Mouse (Mus musculus): Measurements from ENCODE around the gene Glb1.

Glb1 gene

DNA sequence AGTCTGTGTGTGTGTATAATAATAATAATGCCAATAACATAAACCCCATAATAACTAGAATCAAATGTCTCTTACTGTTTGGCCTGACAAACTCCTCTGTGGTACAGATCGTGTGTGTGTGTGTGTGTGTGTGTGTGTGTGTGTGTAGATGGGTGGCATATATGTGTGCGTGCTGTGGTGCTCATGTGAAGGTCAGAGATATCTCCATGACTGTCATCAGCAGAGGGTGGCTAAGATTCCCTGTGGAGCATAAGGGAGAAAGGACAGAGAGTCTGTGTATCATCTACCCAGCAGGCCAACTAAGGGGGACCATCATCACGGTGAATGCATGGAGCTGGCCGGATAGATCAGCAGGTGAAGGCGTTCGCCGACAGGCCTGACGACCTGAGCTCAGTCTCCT is 46.0 kb downstream of the Glb1 start:
- no peak for DNase-seq

GRCm38 (mm10) chr9:114448700-114449099 is 47.8 kb downstream of the Glb1 start:
- DNase-seq = no peak

DNA sequence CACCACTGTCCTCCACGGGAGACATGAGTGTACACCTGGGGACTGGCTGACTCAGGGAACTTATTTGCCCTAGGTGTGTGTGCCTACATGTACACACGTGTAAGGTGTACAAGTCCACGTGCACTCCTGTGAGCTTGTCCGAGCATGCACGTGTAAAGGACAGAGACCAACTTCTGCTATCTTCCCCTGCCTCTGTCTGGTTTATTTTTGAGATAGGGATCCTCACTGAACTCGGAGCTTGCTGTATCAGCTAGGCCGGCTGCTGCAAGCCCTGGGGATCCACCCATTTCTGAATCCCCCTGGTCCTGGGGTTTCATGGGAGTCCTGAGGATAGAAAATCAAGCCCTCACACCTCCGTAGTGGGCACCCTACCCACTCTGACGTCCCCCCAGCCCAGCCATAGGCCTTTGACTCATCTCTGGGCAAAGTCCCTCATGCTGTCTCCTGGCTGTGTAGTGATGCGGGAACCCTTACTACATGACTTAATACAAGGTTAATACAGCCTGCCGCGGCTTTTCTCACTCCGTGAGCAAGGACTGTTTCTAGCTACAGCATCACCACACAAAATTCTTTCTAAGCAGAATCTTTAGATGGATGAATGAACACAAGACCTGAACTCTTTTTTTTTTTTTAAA is 48.4 kb downstream of the Glb1 start:
- no peak for DNase-seq

DNA sequence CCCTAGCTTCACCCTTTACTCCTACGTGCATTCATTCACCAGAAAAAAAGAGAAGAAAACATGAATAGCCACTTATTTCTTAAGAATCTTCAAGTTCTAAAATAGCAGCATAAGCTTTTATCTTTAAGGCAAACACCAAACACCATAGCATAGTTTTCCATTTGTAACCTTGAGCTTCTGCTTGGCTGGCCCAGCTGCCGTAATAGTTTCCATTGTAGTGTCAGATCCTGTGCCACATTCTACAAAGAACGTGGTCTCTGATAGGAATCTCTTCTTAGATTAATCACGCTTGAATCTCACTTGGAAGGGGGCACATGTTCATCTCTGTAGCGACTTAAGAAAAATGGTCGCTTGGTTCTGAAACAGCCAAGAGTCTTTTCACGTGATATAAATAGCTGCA is 50.7 kb downstream of the Glb1 start:
- DNase-seq = no peak

DNA sequence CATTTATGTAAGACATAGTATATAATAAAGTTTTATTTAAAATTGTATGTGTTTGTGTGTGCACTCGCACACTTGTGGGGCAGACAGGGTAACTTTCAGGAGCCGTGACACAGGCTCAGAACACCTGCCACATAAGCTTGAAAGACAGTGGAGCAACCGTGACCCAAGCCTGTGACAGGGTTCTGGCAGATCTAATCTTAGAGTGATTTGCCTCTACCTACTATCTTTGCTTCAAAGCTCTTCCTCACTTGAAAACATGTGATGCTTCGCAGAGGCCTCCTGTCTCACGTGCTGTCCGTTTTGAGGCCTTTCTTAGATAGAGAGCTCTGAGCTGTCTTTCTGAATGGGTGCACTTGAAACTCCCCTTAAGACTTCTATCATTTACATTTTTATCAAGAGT is 51.5 kb downstream of the Glb1 start:
- DNase-seq = no peak

DNA sequence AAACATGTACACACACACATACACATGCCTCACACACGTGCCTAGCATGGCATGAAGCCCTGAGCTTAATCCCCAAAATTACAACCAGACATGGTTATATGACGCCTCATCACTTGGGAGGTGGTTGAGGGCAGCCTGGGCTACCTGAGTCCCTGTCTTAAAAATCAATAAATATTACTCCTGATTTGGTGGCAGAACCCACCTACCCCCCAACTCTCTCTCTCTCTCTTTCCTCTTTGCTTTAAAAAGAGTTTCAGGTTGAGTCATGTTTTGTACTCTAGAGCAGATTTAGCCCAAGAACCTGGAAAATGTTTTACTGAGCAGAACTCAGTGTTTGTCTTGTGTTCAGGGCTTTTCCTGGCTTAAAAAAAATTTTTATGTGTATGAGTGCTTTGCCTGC is 54.5 kb downstream of the Glb1 start:
- DNase-seq = no peak

- DNase-seq = no peak
Measured at GRCm38 (mm10) chr9:114458436-114458835, 57.6 kb downstream of the Glb1 start.

DNA sequence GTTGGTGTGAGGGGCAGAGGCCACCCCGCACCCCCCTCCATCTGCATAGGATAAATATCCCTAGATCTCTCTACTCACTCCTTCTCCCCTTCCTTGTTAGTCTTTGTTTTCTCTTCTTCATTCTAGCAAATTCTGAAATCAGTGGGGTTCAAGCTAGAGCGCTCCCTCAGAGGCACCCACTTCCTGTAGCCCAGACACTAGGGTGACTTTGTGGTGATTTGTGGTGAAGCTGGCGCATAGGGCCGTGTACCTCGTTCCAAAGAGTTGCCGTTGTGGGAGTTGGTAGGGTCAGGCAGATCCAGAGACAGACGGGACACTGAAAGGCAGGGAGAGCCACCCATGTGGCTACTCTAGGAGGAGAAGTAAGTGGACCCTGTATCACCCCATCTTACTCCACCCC is 61.7 kb downstream of the Glb1 start:
- DNase-seq = no peak

DNA sequence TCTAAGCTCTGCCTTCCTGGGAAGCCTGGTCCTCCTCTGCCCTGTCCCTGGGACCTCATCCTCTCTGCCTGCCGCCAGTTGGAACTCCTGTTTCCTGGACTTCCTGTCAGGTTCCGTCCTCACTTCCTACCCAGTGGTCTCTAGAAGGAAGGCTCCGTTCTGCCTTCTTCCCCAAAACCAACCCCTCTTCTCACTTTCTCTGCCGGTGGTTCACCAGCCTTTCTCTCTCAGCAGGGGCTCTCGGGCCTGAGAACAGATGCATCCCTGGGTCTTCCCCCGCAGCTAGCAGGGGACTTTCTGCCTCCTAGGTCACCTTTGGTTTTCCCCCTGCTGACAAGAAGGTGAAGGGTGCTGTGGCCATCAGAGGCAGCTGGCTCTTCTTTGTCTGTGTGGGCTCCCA is 64.6 kb downstream of the Glb1 start:
- no peak for DNase-seq

DNA sequence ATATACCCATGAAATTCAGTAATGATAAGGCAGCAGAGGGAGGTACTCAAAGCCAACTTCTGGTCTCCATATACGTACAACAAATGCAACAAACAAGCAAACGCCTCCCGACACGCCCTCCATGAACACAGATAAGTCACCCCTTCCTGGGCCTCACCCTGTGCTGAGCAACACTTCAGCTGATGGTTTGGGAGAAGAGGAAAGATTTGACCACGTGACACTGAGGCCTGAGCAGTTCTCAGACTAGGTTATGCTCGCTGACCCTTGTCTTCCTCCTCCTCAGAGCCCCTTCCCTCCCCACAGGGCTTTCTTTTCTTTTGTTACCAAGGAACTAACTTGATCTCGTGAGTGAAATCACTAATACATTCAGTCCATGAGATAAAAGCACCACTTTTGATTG is 66.0 kb downstream of the Glb1 start:
- no peak for DNase-seq

- DNase-seq = no peak
Measured at GRCm38 (mm10) chr9:114468217-114468616, 67.3 kb downstream of the Glb1 start.

- no peak for DNase-seq
Measured at GRCm38 (mm10) chr9:114468701-114469100, 67.8 kb downstream of the Glb1 start.

- DNase-seq = no peak
Measured at GRCm38 (mm10) chr9:114471892-114472291, 71.0 kb downstream of the Glb1 start.

DNA sequence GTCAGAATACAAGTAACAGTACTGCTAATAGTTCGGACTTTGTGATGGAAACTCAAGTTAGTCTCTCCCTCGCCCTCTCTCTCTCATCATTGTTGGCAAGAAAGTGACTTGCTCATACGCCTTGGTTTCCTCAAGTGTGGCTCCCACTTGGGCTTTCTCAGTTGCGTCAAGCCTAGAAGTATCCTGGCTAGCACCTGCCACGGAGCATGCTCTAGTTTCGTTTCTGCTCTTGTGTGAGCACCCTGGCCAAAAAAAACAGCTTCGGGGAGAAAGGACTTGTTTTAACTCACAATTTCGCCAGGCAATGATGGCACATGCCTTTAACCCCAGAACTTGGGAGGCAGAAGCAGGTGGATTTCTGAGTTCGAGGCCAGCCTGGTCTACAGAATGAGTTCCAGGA is 76.1 kb downstream of the Glb1 start:
- DNase-seq = no peak

DNA sequence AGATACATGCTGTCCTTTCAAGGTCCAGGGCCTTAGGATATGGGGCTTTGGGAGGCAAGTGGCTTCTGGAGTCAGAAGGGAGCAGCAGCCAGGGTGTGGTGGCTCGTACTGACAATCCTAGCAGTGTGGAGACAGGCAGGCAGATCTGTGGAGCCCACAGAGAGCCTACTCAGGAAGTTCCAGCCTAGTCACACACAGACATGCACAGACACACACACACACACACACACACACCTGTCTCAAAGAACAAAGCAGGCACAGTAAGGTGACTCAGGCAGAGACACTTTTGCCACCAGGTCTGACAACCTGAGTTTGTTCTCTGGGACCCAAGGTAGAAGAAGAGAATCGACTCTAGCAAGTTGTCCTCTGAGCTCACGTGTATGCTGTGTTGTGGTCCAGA is 80.1 kb downstream of the Glb1 start:
- no peak for DNase-seq

GRCm38 (mm10) chr9:114484771-114485170 is 83.9 kb downstream of the Glb1 start:
- no peak for DNase-seq

GRCm38 (mm10) chr9:114486808-114487207 is 85.9 kb downstream of the Glb1 start:
- no peak for DNase-seq

DNA sequence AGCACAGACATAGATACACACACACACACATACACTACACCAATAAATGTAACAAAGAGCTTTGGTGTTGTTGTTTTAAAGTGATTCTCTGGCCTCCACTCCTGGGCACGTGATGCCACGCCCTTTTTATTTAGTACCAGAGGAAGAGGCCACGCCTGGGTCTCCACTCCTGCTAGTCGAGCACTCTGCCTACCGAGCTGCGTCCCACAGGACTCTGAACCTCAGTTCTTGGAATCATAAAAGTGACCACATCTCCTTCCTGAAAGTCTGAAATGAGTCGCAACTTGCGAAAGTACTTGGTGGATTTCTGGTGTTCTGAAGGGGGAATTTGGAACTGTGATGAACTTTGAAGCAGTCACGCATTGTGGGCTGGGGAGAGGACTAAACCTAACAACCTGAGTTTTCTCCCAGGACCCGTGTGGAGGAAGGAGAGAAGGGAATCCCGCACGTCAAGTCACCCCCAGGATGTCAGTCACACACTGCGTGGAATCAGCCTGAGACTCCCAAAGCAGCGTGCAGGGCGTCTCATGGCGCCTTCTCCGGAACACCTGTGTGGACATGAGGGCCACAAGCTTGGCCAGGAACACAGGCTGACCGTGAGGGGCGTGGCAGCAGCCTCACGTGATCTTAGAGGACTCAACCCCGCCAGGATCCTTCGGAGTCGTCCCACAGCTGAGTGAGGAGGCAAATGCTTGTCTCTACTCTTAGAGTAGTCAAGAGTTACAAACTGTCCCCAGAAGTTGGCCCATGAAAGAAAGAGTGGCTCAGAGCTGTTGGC is 86.8 kb downstream of the Glb1 start:
- DNase-seq = no peak

- no peak for DNase-seq
Measured at GRCm38 (mm10) chr9:114496469-114496868, 95.6 kb downstream of the Glb1 start.

- peak; percentile 90 for DNase-seq
Measured at GRCm38 (mm10) chr9:114498218-114498617, 97.3 kb downstream of the Glb1 start.

DNA sequence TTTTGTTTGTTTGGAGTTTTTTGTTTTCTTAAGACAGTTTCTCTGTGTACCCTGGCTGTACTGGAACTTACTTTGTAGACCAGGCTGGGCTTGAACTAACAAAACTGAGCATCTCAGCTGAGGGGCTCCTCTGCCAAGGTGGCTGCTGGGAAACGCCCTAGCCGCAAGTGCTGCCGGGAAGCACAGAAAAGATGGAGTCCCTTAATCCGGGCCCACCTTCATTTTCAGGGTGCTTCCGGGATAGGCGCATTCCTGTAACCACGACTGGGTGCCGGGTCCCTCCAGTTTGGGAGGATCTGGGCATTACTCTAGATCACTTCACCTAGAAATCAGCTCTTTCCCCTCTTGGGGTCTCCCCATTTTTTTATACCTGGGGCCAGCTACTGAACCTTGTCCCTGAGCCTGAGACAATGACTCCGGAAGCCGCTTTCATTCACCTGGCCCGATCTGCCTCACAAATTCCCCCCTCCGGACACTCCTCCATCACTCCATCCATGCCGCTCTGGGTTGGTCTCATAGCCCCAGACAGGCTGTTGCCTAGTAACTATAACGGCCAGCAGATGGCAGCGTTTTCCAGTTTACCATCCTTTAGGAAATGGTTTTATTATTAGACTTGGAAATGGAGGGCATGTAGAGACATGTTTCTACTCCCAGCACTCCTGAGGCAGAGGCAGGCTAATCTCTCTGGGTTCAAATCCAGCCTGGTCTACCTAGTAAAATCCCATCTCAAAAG is 99.1 kb downstream of the Glb1 start:
- peak; percentile 83 for DNase-seq

DNA sequence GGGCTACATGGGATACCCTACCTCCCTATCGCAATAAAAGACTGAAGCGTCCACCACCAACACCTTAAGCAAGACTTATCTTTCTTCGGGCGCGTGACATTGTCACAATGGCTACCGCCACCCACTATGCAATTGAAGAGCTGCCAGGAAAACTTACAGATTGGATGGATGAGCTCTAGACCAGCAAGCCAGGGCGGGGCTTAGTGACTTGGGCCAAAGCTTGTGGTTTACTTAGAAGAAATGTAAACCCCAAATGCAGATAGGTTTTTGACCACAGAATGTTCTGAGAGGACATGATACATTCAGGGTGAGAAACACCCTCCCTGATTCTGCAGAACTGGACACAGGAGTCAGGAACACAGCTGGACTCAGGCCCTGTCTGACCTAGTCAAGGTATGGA is 100.2 kb downstream of the Glb1 start:
- DNase-seq = no peak

DNA sequence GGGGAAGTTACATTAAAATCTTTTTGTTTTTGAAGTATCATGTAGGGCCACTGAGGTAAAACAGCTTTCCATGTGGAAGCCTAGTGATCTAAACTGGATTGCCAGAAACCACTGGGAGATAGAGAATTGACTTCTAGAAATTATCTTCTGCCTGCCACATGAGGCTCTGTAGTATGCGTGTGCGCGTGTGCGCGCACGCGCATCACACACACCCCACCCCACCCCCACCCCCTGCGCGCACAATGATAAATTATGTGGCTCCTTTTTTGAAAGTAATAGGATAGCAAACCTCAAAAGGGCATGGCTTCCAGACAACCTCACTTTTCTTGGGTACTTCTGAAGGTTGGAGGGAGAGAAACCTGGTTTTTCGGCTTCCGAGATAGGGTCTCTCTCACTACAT is 101.0 kb downstream of the Glb1 start:
- DNase-seq = no peak

All from lung, postnatal 36 days (tissue).